Mouse (Mus musculus) gastrocnemius, adult 2 months (tissue): ENCODE measurements around the gene Gm5426. TPM values are rescaled to one million over a fixed set of nuclear protein-coding genes. Genes with fewer than 3 reads are reported as not detected.

ENCODE experiments used
- DNase-seq: peaks from one replicate; pipeline ENCODE4 v3.0.0; 2022
- H3K27ac ChIP-seq: fragments of 200-600 bp; 2 replicates; pipeline ENCODE4 v1.8.1; 2022; ENCODE audit warnings: mild to moderate bottlenecking
- H3K4me3 ChIP-seq: fragments of 200-600 bp; 2 replicates; pipeline ENCODE4 v1.8.1; 2022; ENCODE audit warnings: mild to moderate bottlenecking, moderate library complexity
- CTCF ChIP-seq: fragments of 200-600 bp; IDR thresholded peaks from 2 replicates; pipeline ENCODE4 v1.8.1; 2022; ENCODE audit warnings: antibody characterized with exemption, mild to moderate bottlenecking, moderate library complexity
- intact Hi-C: fragments of 180-260 bp; cut with DNase I; formaldehyde crosslinking; loops from one replicate; pipeline ENCODE4 v1.15.1; 2025
- microRNA-seq: library from miRNA; unstranded; fragments of <30 nt; microRNA quantifications from one replicate; pipeline ENCODE4 v1.2.0, GENCODE M21; 2021
- total RNA-seq, 2 experiments: library from RNA; stranded (reverse); gene quantifications; 2 replicates each; pipeline ENCODE4 v1.2.3; 2021

Gene Gm5426
- total RNA-seq, 2 experiments from 2014 or later = not detected

- intact Hi-C loops = no loop called here
- no peak overlapping the region for H3K27ac ChIP-seq
- DNase-seq = no peak
- no peak overlapping the region for H3K4me3 ChIP-seq
- no peak for TF ChIP-seq CTCF
These were observed 48.6 kb downstream of the Gm5426 start for GRCm38 (mm10) chr10:96185026-96185425.

GRCm38 (mm10) chr10:96185601-96186000 lies 49.2 kb downstream of the Gm5426 start:
- DNase-seq = no peak
- Histone ChIP-seq H3K27ac (no peak overlapping the region), H3K4me3 (no peak overlapping the region)
- intact Hi-C loops = no loop called here
- TF ChIP-seq CTCF = no peak

Small RNA genes lying within 50 kb of the gene (microRNA-seq; reads per million reads assigned to microRNA genes)
- gene Gm22913 = not detected

Other genes with a start within 250 kb of the Gm5426 start
- gene Eea1, start 196.0 kb upstream of the Gm5426 start, total RNA-seq = 10 to 100 TPM; 24.4 to 27.4 TPM